Mouse (Mus musculus) common myeloid progenitor, adult 5-6 weeks (primary cell): ENCODE measurements at regions not wholly inside any gene's neighbourhood (a gene's known extent, or its start where the extent isn't known, plus 50 kb on each side); places are given as distances from the start of the nearest gene placed in this dataset.

Experiments
- ATAC-seq: replicated peaks from 2 replicates; pipeline ENCODE4 v1.8.0; 2016; ENCODE audit warnings: low read depth, mild to moderate bottlenecking, moderate TSS enrichment, inconsistent platforms; ENCODE audit not compliant: poor library complexity, severe bottlenecking

DNA sequence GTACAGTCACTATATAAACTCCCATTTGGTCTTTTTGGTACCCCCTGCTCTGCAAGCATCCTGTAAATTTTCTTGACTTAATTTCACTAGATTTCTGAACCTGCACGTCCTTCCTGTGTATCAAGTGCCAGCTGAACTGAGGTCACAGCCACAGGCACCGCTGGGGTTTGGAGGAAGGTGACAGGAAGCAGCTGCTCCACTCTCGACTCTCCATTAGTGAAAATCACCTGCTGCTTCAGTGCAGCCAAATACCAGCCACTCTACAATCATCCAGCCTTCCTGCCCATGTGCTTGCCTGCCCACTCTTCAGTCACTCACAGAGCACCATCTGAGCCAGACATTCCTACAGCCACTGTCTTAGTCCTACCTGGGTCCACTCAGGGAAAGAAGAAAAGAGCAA is 364.3 kb upstream of the 2610301B20Rik start:
- ATAC-seq: no peak

DNA sequence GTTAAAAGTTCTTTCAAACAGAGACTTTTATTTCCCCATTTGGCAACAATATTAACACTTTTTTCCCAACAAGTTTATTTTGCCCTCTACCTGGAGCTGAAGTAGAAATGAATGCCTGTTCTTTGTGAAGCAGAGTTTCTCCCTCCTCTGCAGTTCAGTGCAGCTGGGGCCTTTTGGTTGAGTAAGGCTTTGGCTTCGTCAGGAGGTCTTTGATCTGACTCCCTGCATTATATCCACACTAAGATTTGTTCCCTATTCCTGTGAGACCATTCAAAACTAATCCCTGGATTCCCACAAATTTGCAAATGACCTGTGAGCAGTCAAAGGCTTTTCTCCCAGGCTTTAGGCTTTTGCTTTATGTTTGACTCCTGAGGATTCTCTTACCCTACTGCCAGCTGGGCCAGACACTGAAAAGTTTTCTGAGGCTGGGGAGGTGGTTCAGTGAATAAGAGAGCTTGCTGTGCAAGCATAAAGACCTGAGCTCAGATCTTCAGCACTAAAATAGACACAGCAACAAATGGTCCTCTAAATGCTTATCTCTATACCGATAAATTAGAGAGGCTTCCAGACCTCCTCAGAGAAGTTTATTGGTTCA is 323.5 kb upstream of the 2610301B20Rik start:
- ATAC-seq: no peak

DNA sequence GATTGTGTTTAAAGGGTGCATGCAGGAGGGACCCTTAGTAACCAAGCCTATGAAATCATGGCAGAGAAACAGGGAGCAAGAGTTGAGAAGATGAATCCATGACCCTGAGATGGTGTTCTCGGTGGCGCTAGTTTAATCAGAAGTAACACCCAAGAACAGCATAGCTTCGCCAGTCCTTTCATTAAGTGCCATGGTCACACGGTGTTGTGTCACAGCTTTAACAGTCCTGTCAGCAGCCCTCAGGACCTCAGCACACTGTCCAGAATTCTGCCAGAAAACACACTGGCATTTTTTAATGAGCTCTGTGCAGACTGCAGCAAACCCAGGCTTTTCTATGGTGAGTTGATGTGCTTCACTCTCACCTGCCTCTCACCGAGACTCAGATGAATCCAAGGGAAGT is 320.6 kb upstream of the 2610301B20Rik start:
- ATAC-seq: no peak

DNA sequence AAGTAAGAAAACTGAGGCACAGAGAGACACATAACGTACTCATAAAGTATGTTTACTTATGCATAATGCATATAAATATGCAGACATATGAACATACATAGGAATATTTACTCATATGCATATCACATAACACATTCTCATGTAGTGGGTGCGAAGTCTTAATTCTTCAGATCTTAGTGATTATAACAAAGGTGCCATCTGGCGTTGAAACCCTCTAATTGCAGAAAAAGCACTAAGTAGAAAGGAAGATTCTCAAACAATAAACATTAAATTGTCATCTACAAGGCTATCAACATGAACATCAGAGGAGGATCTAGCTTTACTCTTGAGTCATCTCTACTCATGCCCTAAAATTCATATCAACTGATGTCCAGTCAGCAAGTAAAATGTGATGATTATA is 314.2 kb upstream of the 2610301B20Rik start:
- ATAC-seq: no peak

DNA sequence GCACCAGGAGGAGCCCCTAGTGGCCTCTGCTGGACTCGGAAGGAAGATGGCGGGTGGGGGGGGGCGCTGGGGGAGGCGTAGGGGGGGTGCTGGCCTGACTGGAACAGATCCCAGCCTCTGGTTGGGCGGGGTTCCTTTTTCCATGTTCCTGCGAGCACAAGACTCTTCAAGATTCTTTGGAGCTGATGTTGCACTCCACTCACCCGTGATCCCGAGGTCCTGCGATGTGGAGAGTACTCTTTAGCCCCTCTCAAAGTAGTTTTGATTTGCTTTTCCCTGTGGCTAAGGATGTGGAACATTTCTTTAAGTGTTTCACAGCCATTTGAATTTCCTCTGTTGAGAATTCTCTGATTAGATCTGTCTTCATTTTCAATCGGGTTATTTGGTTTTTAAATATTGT is 269.8 kb upstream of the 2610301B20Rik start:
- no peak for ATAC-seq

DNA sequence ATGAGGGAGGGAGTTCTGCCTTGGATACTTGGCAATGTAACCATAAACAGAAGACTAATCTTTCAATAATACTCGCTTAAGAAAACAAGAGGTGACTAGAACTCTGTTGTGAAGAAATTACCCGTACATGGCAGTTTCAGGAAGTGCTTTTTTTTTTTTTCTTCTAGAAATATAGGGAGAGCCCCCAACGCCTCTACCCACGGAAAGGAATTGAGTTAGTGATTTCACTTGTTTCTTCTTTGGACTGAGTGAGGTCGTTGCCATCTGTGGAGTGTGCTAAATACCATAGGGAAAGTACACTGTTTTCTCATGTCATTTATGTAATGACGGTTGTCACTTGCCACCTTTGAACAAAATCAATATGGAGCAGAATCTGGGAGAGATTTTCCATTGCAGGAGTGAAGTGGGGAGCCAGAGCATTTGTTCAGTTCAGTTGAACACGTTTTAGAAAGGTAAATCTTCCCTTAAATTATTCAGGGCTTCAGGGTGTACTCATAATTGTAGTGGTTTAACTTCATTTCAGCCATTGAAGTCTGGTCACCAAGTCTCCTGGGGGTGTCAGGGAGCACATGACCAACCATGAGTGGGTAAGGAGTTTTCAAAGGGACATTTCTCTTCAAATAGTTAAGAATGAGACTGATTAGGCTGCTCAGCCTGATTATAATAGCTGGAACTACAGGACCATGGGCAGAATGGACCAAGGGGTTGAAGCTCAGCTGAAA is 266.3 kb upstream of the 2610301B20Rik start:
- no peak for ATAC-seq

DNA sequence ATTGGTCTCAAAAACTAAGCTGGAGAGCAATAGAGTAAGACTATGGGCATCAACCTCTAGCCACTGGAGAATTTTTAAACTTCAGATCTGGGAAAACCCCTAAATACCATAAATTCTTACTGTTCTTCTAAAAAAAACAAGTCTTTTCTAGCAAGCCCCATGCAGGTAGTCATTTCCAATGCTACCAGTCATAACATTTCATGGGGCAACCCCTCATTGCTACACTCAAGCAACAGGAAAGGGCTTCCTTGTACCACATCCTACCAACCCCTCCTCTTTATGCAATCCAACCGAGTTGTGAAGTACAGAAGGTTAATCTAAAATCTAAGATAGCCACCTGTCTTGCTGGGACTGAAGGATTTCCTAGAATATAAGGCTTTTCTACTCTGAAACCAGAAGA is 263.5 kb upstream of the 2610301B20Rik start:
- ATAC-seq: no peak
